Mouse (Mus musculus) heart, postnatal 4 days (tissue): Measurements from ENCODE around the gene G6pc. TPM values are rescaled to one million over a fixed set of nuclear protein-coding genes. Genes with fewer than 3 reads are reported as not detected.
"Not testable (repeated sequence)": the region's sequence is repeated elsewhere in the genome, so short reads cannot be mapped to it uniquely, and the experiment has no call there.

Source experiments
- DNase-seq: peaks from one replicate; pipeline ENCODE4 v3.0.0; 2021
- total RNA-seq, 2 experiments: library from RNA; stranded (reverse); gene quantifications; 2 replicates each; pipeline ENCODE4 v1.2.3; 2021

Gene G6pc
- total RNA-seq, 2 experiments from 2014 or later: not detected

DNA sequence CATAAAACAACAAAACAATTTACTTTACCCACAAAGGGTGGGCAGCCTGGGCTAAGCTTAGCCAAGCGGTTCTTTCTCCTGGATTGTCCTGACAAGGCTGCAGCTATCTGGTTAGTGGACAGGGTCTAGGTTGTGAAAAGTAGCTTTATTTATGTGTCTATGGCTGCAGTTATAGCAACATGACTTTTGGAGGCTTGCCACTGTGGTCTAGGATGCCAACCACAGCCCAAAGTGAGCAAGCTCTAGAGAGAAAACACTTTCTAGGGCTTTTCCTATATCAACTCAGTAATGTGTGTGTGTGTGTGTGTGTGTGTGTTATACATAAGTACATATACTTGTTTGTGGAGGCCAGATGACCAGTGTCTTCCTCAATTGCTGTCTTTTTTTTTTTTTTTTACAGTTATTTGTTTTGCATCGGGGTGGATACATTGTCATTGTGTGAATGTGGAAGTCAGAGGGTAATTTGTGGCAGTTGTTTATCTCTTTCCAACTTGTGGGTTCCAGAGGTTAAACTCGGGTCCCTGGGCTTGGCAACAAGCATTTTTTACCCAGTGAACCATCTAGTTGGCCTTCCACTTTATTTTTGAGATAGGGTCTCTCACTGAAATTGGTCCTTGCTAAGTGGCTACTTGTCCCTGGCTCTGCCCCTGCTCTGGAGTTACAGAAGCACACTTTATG is 9.7 kb upstream of the G6pc start:
- no peak for DNase-seq

DNA sequence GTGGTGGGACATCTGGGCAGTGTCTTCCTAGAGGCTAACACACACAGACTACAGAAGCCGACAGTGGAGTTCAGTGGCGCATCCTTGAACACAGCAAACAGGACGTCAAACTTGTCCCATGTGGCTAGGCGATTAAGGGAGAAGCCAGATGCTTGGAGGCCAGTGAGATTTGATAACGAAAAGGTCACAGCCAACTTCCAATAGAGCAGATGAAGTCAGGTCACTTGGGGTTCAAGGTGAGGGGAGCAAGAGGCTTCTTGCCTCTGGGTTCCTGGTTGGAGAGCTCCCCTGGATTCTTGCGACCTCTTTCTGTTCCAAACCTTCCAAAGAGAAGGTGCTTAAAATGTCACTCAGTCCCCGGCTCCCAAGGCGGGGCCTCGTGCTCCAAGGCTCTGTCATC is 7.6 kb upstream of the G6pc start:
- no peak for DNase-seq

DNA sequence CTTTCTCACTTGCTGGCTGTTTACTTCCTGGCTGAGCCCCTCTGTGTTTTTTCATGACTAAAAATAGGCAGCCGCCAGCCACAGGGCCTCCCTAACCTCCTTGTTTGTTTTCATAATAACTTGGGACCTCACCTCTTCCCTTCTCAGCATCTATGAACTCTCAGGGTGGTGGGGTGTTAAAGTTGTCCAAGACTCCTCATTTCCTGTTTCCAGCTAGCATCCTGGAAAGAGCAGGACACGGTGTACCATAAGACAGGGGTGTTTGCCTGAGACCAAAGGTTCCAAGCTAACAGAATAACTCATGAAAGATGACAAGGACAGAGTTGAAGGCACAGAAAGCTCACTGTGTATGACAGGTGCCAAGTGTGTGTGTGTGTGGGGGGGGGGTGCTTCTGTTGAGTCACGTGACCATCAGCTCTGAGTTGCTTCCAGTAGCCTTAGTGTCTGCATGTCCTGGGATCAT is 6.7 kb upstream of the G6pc start:
- DNase-seq: no peak

DNA sequence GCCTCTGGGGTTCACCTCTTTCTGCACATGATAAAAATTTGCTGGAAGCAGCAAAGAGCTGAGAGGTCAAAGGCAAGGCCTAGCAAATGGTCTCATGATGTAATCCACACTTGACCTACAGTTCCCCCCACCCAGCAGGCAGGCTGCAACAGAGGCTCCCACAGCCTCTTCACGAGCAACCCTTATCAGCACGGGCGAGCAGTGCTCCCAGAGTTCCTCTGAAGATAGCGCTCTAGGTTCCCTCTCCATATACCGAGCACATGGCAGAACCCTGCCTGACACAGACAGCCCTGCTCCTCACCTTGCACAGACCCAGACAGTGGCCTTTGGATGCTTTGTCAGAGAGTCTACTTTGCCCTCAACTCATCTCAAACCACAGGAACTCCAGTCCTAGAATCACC is 2.8 kb upstream of the G6pc start:
- DNase-seq: no peak

DNA sequence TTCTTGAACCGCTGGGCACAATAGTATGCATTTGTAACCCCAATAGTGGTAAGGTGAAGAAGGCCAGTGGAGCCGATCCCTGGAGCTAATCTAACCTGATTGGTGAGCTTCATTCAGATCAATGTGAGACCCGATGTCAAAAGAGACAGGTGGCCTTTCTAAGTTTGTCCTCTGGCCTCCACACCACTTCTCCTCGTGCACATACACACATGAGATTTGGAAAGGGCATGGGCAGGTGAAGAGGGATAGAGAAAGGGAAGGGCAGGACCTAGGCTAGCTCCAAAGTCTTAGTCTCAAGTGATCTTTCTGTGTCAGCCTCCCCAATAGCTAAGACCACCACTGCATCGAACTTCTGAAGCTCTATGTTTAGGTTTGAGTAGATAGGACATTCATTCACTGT is 2.8 kb downstream of the G6pc start:
- no peak for DNase-seq

DNA sequence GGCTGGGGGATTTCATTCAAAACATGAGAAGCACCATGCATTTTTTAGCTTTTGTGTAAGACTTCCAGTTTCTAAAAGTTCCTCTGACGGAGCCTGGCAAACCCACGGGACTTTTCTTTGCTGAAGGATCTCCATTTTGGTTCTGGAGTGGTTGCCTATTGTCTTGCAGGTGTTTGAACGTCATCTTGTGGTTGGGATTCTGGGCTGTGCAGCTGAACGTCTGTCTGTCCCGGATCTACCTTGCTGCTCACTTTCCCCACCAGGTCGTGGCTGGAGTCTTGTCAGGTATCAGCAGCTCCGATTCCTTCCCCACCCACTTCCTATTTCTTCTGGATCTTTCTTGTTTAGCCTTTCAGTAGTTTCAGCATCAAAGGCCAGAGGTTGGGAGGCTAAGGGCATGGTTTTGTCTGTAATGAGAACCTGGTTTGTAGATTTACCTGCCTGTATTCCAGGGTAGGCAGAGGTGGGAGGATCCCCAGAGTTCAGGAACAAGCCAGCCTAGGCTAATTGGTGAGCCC is 7.1 kb downstream of the G6pc start:
- no peak for DNase-seq

DNA sequence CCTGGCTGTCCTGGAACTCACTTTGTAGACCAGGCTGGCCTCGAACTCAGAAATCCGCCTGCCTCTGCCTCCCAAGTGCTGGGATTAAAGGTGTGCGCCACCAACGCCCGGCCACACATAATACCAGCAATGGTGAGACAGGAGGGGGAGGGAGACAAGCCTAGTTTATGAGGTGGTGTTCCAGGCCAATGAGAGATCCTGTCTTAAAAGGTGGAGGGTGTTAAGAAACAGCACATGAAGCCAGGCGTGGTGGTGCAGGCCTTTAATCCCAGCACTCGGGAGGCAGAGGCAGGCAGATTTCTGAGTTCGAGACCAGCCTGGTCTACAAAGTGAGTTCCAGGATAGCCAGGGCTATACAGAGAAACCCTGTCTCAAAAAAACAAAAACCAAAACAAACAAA is 10.8 kb downstream of the G6pc start:
- DNase-seq: not testable (repeated sequence)

DNA sequence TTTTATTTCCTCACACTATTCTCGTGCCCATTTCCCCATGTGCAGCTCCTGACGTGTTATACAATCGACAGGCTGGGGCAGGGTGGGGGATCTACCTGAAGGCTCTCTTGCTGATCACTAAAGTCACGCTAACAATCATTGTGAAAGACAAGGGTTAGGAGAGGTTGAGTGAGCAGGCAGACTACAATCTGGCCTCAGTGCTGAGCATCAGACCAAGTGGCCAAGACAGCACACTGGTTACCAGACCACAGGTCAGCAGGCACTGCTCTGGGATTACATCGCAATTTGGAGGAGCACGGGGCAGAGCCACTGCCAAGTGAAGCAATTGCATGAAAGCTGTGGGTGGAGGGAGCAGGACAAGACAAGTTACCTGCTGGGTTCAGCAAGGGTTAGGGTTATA is 11.6 kb downstream of the G6pc start:
- DNase-seq: no peak

DNA sequence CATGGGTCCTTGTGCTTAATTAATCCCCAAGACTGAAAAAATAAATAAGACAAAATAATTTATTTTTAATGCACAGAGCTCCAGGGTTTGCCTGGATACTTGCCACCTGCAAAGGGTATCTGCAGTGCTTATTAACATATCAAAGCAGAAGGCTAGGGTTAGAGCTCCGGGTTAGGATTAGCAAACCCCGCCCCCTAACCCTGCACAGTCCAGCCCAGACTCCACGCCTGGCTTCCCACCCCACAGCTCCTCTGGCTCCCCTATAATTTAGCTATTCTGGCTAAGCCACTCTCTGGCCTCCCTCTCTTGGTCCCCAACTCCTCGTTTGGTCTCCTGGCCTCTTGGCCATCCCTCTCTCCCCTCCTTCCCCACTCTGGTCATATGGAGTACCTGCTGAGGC is 14.5 kb downstream of the G6pc start:
- no peak for DNase-seq

DNA sequence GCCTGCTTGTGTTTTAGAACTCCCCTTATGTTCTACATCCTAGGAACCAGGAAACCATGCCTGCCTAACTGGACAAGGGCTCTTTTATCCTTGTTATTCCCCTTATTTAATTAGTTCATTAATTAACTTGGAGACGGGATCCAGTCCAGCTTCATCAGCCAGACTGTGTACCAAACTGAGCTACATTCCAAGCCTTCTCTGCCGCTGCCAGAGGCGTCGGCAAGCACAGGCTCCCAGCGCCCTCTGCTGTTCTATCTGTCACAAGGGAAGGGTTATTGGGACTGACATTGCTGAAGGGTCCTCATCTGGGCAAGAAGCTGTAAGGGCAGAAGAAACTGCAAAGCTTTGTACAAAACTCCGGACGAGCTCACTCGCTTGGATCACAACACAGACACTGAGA is 27.7 kb downstream of the G6pc start:
- peak; percentile 86 for DNase-seq

DNA sequence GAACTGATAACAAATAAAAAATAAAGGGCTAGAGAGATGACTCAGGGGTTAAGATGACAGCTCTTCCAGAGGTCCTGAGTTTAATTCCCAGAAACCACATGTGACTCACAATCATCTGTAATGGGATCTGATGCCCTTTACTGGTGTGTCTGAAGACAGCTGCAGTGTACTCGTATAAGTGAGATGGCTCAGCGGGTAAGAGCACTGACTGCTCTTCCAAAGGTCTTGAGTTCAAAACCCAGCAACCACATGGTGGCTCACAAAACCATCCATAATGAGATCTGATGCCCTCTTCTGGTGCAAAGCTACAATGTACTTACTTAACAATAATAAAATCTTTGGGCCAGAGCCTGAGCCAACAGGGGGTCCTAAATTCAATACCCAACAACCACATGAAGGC is 47.9 kb downstream of the G6pc start:
- no peak for DNase-seq

DNA sequence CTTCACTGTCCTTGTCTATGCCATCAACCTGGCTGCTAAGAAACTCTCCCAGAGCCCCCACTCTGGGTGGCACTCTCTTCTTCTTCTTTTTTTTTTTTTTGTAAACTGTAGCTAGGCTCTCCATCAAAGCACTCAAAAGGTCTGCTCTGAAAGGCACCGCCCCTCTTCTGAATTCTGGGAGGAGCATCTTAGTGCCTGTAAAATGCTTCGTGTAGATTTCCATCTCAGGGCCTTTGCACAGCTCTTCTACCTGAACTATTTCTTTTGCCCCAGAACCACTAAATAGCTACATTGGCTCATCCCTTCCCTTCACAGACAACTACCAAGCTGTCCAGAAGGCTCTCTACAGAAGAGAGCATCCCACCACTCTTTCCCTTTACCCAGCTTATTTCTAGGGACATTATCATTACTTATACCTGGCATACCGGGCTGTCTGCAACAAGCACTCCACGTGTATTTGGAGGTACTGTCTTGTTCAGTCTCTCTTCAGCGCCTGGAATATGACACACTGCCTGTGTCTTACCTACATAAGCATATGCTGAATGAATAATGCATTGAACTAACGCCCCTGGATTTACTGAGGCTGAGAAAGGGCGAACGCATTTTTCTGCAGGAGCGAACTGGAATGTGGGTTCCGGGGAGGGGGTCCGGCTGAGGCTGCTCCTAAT is 49.2 kb downstream of the G6pc start:
- no peak for DNase-seq

DNA sequence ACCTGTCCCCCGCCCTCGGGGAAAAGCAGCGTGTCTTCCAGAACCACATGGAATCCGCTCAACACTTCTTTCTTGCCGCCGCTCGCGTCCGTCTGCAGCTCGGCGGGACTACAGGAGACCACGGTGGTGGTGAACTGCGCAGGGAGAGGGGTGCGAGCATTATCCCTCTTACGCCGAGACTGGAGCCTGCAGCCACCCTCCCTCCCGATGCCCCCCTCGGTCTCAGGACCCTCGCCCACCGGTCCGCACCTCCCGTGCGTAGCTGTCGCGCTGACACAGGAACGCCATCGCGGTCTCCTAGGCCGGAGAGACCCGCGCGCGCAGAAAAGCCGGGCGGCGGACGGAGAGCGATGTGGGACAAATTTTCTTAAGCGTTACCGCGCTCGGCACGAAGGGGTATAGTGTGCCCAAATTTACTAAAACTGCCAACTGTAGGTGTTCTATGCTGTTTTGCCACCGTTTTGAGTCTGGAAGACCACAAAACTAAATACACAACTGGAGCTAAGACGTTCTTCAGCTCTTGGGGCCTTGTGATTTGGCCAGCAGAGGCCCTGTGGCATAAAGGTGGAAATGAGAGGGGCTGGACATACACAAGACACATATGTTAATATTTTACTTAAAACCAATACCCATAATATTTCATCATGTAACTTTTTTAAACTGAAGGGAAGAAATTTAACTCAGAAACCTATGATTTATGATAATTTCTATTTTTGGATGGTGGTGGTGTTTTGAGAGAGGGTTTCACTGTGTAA is 49.9 kb downstream of the G6pc start, which contains the start of gene Aarsd1:
TSS of gene Aarsd1 (minus strand) at position 515 of the 755 bp plus-strand sequence.
- peak; percentile 94 for DNase-seq

DNA sequence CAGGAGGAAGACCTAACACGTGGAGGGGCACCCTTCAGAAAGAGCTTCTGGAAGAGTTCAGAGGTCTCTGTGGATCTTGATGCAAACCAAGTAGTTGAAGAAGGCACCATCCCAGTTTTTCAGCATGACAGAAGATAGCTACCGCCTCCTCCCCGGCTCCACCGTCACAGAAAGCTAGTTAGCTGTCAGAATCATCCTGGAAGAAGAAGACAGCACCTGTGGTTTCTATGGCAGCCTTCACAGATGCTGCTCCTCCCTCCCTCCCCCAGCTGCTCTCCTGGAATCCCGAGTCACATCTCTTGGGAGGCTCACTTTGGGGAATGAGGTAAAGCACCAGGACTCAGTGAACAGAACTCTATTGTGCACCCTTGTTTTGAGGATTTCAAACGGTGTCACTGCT is 51.6 kb downstream of the G6pc start:
- DNase-seq: no peak

DNA sequence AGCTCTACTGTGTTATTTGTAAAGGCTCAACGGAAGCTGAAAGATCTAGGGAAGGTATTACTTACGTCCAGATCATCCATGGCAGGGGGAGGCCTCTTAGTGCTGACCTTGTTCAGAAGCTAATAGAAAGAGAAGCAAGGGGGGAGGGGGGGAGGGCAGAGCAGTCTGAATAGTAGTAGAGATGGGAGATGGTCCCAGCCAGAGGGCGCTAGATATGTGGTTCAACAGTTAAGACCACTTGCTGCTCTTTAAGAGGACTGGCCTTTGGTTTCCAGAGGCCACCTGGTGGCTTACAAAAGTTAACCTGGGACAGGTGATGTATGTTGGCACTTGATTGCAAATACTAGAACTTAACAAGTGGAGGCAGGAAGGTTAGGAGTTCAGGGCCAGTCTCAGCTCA is 52.2 kb downstream of the G6pc start:
- no peak for DNase-seq

DNA sequence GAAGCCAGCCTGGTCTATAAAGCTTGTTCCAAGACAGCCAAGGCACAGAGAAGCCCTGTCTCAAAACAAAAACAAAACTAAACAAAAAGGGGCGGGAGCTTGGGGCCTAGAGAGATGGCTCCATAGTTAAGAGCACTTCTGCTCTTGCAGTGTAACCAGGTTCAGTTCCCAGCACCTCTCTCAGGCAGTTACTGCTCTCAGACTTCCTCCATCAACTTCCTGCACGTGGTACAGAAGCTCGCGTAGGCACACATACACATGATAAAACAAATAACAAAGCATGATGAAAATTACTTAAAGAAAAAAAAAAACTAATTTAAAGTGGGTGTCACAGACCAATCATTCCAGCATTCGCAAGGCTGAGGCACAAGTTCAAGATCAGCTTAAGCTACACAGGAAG is 52.8 kb downstream of the G6pc start:
- no peak for DNase-seq

DNA sequence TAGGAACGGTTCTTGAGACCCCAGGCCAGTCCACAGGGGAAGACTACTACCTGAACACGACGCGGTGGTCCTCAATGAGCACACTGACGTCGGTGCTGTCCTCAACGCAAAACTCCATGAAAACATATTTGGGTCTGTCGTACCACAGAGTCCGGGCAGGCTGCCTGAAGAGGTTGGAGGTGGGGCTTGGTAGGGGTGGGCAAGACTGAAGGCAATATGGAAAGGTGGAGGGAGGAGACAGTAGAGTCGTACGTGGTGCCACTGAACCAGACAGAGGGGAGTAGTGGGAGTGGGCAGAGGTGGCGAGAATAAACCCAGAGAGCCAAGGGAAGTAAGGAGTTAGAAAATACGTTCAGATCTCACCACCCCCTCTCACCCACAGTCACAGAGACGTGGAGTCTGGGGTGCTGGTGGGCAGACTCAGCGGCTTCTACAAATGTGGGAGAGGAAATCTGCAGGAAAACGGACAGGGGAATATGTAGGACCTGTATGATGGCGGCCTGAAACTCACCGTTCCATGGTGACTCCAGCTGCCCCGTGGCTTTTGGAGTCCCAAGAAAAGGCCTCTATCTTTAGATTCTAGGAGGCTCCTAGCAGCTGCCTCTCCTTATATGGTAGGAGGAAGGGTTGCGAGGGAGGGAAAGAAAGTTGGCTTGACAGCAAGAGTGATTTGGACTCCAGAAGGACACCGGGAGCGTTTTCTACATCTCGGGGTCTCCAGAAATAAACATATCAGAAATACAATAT is 56.9 kb downstream of the G6pc start, which contains the start of gene Gm27029:
TSS of gene Gm27029 (minus strand) at position 692 of the 747 bp plus-strand sequence.
- DNase-seq: peak; percentile 65

DNA sequence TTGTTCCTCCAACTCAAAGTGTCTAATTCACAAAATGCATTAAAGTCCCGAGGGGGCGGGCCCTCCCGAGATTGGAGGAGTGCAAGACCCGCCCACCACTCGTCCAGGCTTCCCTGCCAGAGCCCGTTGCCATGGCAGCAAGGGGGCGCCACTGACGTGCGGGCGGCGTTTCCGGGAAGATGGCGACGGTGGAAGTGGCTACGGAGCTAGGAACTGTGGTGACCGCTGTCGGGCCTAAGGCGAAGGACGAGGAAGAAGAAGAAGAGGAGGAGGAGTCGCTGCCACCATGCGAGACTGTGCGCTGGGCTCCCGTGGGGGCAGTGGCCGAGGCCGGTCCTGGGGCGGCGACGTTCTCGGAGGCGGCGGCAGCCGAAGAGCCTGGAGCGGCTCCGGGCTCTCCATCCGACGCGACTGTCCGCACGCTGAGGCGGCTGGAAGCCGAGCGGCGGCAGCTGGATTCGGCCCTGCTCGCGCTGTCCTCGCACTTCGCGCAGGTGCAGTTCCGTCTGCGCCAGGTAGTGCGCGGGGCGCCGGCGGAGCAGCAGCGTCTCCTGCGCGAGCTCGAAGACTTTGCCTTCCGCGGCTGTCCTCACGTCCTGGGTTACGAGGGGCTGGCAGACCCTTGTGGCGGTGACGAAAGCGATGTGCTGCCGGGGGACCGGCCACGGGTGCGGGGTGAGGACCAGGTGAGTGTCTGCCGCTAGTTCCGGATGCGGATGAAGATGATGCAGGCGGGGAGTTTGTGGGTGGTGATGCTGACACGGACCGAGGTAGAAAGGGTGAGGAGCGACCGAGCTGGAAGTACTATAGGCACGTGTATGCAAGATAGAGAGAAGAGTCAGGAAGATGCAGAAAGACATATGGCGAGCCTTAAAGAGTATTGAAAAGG is 57.8 kb downstream of the G6pc start, which contains the start of the genes Rundc1 and Ptges3l:
TSS of gene Rundc1 (plus strand) at position 161 of the 889 bp plus-strand sequence.
TSS of gene Ptges3l (minus strand) at position 409 of the 889 bp plus-strand sequence.
- peak; percentile 99 for DNase-seq

DNA sequence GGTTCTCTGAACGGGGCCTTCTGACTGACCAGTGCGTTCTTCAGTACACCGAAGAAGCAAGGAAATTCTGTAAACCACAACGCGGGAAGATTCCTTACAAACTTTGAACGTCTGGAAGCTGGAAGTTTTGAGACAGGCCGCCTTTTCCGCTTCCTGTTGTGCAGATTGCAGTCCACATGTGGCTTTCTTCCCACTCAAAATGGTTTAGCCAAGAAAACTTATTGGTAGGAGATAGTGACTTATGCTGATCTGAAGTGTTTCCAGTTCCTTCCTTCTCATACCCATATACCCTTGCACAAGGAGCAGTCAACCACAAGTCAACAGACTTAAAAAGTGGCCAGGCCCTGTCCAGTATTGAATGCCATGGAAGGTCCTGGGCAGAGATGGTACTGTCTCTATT is 58.8 kb downstream of the G6pc start:
- no peak for DNase-seq
